Mouse (Mus musculus): ENCODE results near the gene Prrx1.

Prrx1 gene

GRCm38 (mm10) chr1:163273132-163273531, 40.4 kb downstream of the Prrx1 start:
- no peak for DNase-seq (ENCODE audit: low spot score)

GRCm38 (mm10) chr1:163266853-163267538, 46.5 kb downstream of the Prrx1 start:
- no peak for DNase-seq (ENCODE audit: low spot score)

GRCm38 (mm10) chr1:163257298-163257697, 56.2 kb downstream of the Prrx1 start:
- DNase-seq (ENCODE audit: low spot score), result peak; percentile 84

- no peak for DNase-seq (ENCODE audit: low spot score)
These were observed 57.6 kb downstream of the Prrx1 start for GRCm38 (mm10) chr1:163255884-163256283.

GRCm38 (mm10) chr1:163252796-163253195, 60.7 kb downstream of the Prrx1 start:
- no peak for DNase-seq (ENCODE audit: low spot score)

DNA sequence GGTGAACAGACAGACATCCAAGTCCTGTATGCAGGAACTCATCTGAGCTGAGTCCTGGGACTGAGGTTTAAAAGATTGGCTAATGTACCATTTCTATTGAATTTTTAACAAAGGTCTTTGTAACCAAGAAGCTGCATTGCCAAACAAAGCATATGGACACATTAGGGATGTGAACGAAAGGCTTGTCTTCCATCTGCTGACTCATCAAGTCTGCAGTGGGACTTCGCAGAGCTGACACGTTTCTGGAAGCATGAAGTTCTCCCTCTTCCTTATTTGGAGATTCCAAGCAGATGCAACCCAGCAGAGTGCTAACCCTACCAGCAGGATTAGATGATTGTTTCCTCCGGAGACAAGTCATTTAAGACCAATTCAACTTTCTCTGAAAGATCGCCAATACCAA, 61.2 kb downstream of the Prrx1 start:
- no peak for DNase-seq (ENCODE audit: low spot score)

GRCm38 (mm10) chr1:163251766-163252165, 61.7 kb downstream of the Prrx1 start:
- DNase-seq (ENCODE audit: low spot score), result peak; percentile 60

DNA sequence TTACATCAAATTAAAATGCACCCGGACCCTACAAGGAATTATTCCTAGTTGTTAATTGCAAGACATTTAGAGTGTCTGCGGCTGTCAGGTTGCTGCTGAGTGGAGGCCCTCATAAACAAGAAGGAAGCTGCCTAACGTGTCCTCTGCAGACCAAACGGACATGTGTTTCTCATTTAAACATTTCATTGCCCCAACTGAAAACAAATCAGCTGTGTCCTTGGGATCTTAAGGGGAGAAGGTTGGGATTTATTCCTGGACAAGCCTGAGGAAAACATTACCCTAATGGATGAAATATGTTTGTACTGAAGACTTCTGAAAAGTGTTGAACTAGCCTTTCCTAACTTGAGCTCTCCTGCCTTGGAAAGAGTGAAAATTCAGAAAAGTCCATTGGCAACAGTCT, 74.6 kb downstream of the Prrx1 start:
- DNase-seq (ENCODE audit: low spot score), result peak; percentile 25

DNA sequence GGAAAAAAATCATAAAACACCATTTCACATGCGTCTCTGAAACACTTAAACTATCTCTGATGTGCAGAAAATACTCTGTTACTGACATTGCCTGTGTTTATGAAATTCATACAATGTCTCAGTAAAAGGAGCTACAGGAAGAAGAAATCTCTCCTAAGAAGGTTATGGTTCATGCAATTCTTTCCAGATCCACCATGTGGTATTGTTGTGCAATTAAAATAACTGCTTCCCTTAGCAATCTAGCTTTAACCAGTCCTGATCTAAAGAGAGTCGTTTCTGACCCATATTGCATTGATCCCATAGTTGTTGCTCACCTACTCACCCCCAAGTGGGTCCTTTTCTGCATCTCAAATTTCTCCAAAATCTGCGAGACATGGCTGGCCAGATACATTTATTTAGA, 82.3 kb downstream of the Prrx1 start:
- DNase-seq (ENCODE audit: low spot score), result peak; percentile 74

DNA sequence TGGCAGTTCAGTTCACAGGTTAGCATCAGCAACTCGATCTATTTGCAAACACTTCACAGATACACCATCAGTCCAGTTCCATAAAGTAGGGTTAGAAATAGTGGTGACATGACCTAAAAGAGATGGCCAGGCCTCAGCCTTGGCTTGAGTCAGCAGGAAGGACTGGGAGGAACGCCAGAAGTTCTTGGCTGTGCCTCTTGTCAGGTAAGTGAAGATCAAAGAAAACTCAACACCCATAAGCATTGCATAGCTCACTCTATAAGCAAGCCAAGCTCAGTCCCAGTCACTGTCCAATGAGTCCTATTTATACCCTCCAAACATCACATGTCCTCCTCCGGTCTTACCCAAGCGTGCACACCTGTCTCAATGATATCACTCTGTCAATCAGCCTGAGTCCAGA, 87.2 kb downstream of the Prrx1 start:
- no peak for DNase-seq (ENCODE audit: low spot score)

GRCm38 (mm10) chr1:163221767-163222166, 91.7 kb downstream of the Prrx1 start:
- DNase-seq (ENCODE audit: low spot score), result no peak

DNA sequence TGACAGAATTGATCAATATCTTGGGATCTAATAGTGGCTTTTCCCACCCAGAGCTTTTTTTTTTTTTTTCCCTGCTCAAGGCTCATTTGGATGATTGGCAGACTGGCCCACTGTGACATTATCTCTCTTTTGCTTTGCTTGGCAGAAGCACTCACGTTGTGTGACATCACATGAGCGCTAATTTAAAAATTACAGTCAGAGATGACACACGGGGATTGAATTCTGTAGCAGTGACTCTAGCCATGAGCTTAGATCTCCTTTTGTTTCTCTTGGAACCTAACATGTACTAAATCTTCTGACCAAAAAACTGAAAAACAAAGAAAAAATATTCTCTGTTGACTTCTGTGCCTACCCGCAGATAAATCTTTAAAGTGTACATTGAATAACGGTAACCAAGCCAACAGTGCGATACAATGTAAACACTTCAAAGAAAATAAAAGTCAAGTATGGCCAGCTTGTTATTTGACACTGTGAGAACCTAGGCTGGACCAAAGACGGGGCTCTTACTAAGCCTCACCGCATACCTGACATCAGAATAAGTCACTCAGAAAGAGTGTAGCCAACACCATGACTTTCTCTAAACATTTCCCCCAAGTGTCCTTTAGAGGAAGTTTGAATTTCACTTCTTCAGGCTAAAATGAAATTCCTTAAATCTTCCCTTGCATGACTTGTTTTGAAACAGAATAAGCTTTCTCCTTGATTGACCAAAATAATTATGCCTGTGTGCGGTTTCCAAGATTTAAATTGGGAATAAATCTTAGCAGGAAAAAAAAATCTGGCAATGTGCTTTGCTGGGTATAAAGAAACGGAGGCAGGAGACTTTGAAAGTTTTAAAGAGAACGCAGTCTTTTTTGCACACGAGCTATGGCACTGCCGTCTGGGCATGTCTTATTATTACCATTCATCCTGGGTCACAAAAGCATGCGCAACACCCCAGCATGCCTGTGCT, 104.3 kb downstream of the Prrx1 start:
- peak; percentile 21 for DNase-seq (ENCODE audit: low spot score)

GRCm38 (mm10) chr1:163198767-163199166, 114.7 kb downstream of the Prrx1 start:
- no peak for DNase-seq (ENCODE audit: low spot score)

- no peak for DNase-seq (ENCODE audit: low spot score)
These were observed 115.5 kb downstream of the Prrx1 start for GRCm38 (mm10) chr1:163198059-163198458.
